Mouse (Mus musculus) forebrain, embryonic 14.5 days (tissue): Measurements from ENCODE around the gene Hjurp. TPM values are rescaled to one million over a fixed set of nuclear protein-coding genes. Genes with fewer than 3 reads are reported as not detected.

ENCODE experiments used
- ATAC-seq: fragments of 200-750 bp; cut with Nextera tagmentation; 2 replicates; pipeline ENCODE4 v1.8.0; 2017; ENCODE audit warnings: mild to moderate bottlenecking, moderate library complexity
- DNase-seq: peaks from one replicate; pipeline ENCODE4 v3.0.0-alpha.2; 2015; ENCODE audit warnings: low spot score
- H3K27ac ChIP-seq: fragments of 300-500 bp; sonication (generic); 2 replicates; pipeline ENCODE4 v1.5.1; 2014; ENCODE audit warnings: low read depth, mild to moderate bottlenecking, control low read depth, low read length, moderate library complexity
- H3K27me3 ChIP-seq: fragments of 300-500 bp; sonication (generic); replicated peaks from 2 replicates; pipeline ENCODE4 v1.6.1; 2014; ENCODE audit warnings: low read length, control low read depth, mixed read lengths; ENCODE audit not compliant: control insufficient read depth, insufficient read depth
- H3K36me3 ChIP-seq: fragments of 300-500 bp; sonication (generic); 2 replicates; pipeline ENCODE4 v1.6.1; 2014; ENCODE audit warnings: low read length, control low read depth; ENCODE audit not compliant: control insufficient read depth, insufficient read depth
- H3K4me1 ChIP-seq: fragments of 300-500 bp; sonication (generic); 2 replicates; pipeline ENCODE4 v1.6.1; 2014; ENCODE audit warnings: antibody characterized with exemption, low read length, control low read depth; ENCODE audit not compliant: control insufficient read depth, insufficient read depth
- H3K4me2 ChIP-seq: fragments of 300-500 bp; sonication (generic); 2 replicates; pipeline ENCODE4 v1.6.1; 2014; ENCODE audit warnings: mild to moderate bottlenecking, control low read depth, low read length
- H3K4me3 ChIP-seq: fragments of 300-500 bp; sonication (generic); 2 replicates; pipeline ENCODE4 v1.5.1; 2014; ENCODE audit warnings: low read depth, low read length, control low read depth
- H3K9ac ChIP-seq: fragments of 300-500 bp; sonication (generic); 2 replicates; pipeline ENCODE4 v1.6.1; 2014; ENCODE audit warnings: mild to moderate bottlenecking, low read length, control low read depth, moderate library complexity
- H3K9me3 ChIP-seq: fragments of 300-500 bp; sonication (generic); replicated peaks from 2 replicates; pipeline ENCODE4 v1.6.1; 2016; ENCODE audit warnings: low read length, control low read depth, mixed read lengths; ENCODE audit not compliant: control insufficient read depth
- WGBS: fragments of 180-500 bp; shearing (Covaris S2); extraction: QIAGEN DNeasy Blood & Tissue Kit; methylation state at CpG from one replicate; pipeline ENCODE4 v1.1.7; 2014; 5-methylcytosine and 5-hydroxymethylcytosine counted together
- polyA plus RNA-seq: library from polyadenylated mRNA; unstranded; fragments of >200 nt; fragmentation: Nextera tagmentation; extraction: Ambion mirVana; gene quantifications from 2 replicates; pipeline ENCODE4 v1.2.1, GENCODE M21; 2014

The Hjurp gene
- polyA plus RNA-seq, 1 experiment from 2014 or later: 64.5 TPM

DNA sequence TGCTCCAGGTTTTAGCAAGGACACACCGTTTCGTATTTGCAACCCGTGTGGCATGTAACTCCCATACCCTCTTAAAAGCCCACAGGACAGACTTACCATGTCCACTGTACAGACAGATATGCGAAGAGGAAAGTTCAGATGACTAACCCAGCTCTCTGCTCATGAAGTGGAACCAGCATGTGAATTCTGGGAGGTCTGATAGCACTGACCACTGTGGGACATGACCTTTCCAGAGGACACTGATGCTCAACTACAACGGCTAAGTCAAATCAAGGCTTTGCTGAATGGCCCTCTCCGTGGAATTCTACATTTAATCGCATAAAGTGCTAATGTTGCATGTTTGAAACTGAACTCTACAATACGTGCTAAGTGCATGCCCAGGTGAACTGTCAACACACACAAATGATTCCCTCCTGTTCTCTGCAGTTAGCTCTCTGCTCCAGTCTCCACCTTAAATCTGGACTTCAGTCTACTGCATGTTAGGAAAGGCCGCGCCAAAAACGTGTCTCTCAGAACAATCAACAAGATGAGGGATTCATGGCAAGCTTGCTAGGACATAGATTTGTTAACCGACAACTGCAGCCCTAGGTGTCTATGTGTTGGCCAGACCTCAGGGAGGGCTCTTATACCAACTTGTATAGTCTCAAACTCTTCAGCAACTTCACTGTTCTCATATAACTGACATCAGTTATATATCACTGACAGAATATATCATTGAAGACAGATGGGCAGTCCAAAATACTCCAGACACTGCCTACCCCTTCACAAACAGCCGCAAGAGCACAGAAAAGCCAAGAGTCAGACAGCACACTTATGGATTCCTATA lies 1.5 kb downstream of the Hjurp start:
- Histone ChIP-seq H3K36me3 (peaks cover 45% of the 10 kb centered on the region), H3K27ac (no peak overlapping the region), H3K9me3 (no peaks in the 10 kb centered on the region), H3K4me3 (peak overlapping the region; percentile 51), H3K4me2 (peak overlapping the region; percentile 59), H3K27me3 (no peaks in the 10 kb centered on the region), H3K4me1 (peaks cover 14% of the 10 kb centered on the region), H3K9ac (peak overlapping the region; percentile 73)
- ATAC-seq (no peak), DNase-seq (no peak)
- WGBS: 66% methylated on average over 13 of the region's 13 CpGs

DNA sequence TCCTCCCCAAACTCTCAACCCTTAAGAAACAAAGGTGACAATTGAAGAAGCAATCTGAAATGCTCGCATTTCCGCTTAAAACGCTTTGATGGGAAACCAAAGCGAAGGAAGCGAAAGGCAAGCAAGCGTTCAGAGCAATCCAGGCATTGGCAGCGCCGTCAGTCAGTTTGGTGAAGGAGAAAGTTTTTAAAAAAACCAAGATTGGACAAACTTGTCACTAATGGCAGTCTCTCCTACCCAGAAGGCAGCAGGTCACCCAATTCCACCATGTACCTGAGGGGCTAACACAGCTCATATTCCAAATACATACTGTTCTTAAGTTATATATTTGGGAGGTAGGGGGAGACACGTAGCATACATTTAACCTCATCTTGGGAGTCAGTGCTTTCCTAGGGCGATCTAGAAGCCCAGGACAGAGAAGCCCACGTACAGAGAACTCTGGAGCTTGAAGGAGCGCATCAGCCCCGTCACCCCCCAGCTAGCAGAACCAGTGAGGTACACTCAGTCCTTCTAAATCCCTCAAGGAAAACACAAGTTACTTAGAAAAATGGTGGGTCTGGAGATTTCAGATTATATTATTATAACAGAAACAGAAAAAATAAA lies 2.3 kb downstream of the Hjurp start:
- no peaks in the 10 kb centered on the region for H3K27me3 ChIP-seq
- ATAC-seq: no peak
- no peak overlapping the region for H3K4me3 ChIP-seq
- 71% methylated on average over 13 of the region's 13 CpGs for WGBS
- H3K4me1 ChIP-seq: peaks cover 14% of the 10 kb centered on the region
- H3K4me2 ChIP-seq: peak overlapping the region; percentile 59; the same call in 1 of the 2 replicates
- no peak overlapping the region for H3K27ac ChIP-seq
- H3K36me3 ChIP-seq: peaks cover 45% of the 10 kb centered on the region
- H3K9ac ChIP-seq: peak overlapping the region; percentile 73; the same call in 1 of the 2 replicates
- H3K9me3 ChIP-seq: no peaks in the 10 kb centered on the region
- no peak for DNase-seq

- ATAC-seq (no peak), DNase-seq (no peak)
- Histone ChIP-seq H3K9me3 (no peaks in the 10 kb centered on the region), H3K4me3 (no peak overlapping the region), H3K4me2 (no peak overlapping the region), H3K9ac (no peak overlapping the region), H3K4me1 (peaks cover 14% of the 10 kb centered on the region), H3K27ac (no peak overlapping the region), H3K27me3 (no peaks in the 10 kb centered on the region), H3K36me3 (peaks cover 52% of the 10 kb centered on the region)
- WGBS: 72% methylated on average over 11 of the region's 11 CpGs
Measured at GRCm38 (mm10) chr1:88274371-88275077, 2.9 kb downstream of the Hjurp start.

DNA sequence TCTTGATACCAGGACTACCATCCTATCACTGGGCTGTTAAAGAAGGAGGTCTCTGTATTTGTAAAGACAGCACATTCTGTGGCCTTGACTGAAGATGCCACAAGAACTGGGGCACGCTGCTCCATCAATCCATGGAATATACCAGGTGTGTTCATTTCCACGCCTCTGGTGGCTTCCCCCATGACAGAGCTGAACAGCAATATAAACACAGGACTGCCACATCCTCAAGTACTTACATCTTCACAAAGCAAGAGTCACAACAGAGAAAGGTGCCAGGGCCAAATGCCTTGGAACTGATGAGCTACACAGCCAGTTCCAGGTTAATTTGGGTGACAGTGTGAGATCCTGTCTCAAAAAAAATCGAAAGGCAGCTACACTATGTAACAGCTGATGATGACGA lies 3.6 kb downstream of the Hjurp start:
- Histone ChIP-seq H3K9me3 (no peaks in the 10 kb centered on the region), H3K36me3 (peaks cover 59% of the 10 kb centered on the region), H3K27ac (no peak overlapping the region), H3K9ac (no peak overlapping the region), H3K4me3 (no peak overlapping the region), H3K4me2 (no peak overlapping the region), H3K27me3 (no peaks in the 10 kb centered on the region), H3K4me1 (peaks cover 14% of the 10 kb centered on the region)
- WGBS: 83% methylated on average over 4 of the region's 4 CpGs
- DNase-seq (no peak), ATAC-seq (no peak)

GRCm38 (mm10) chr1:88273326-88273725 lies 4.1 kb downstream of the Hjurp start:
- no peak for DNase-seq
- Histone ChIP-seq H3K27ac (no peak overlapping the region), H3K9ac (no peak overlapping the region), H3K9me3 (no peaks in the 10 kb centered on the region), H3K27me3 (no peaks in the 10 kb centered on the region), H3K4me1 (peaks cover 14% of the 10 kb centered on the region), H3K4me2 (no peak overlapping the region), H3K36me3 (peaks cover 64% of the 10 kb centered on the region), H3K4me3 (no peak overlapping the region)
- 96% methylated on average over 3 of the region's 3 CpGs for WGBS
- no peak for ATAC-seq

- H3K36me3 ChIP-seq: peaks cover 68% of the 10 kb centered on the region
- no peak overlapping the region for H3K4me2 ChIP-seq
- no peak overlapping the region for H3K9ac ChIP-seq
- 62% methylated on average over 4 of the region's 4 CpGs for WGBS
- H3K4me3 ChIP-seq: no peak overlapping the region
- H3K9me3 ChIP-seq: no peaks in the 10 kb centered on the region
- H3K4me1 ChIP-seq: peaks cover 14% of the 10 kb centered on the region
- no peak overlapping the region for H3K27ac ChIP-seq
- no peaks in the 10 kb centered on the region for H3K27me3 ChIP-seq
- DNase-seq (no peak), ATAC-seq (no peak)
Measured at GRCm38 (mm10) chr1:88272851-88273250, 4.6 kb downstream of the Hjurp start.

DNA sequence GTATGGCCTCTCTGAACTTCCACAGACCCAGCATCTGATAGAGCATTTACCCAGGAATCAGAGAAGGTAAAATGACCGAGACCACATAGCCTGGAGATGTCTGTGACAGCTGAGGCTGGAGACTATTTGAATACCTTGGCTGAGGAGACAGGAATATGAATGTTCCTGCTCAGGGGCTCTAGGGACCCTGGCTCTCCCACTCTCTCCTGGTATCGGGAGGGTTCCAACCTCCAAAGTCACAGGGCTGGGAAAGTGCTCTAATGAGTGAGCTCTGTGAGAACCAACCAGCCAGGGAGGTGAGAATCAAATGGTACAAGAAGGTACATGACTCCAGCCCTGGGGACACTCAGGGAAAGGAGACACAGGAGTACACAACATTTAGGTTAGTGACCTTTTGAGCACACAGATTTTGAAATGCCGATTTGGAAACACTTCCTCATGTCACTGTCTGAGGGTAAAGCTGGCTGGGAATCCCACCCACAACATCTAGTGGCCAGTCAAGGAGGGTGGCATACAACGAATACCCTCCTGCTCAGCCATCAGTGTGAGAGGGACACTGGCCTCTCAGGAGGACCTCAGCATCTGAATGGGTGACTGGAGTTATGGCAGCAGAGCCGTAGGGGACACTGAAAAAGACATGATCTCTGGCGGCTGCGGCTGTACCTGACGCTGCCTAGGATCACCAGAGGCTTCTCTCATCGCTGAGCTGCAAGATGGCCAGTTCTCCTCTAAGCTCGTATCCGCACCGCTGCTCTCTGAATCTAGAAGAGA lies 7.7 kb downstream of the Hjurp start:
- Histone ChIP-seq H3K9me3 (no peaks in the 10 kb centered on the region), H3K27ac (no peak overlapping the region), H3K4me3 (no peak overlapping the region), H3K36me3 (peaks cover 89% of the 10 kb centered on the region), H3K4me2 (no peak overlapping the region), H3K4me1 (no peaks in the 10 kb centered on the region), H3K27me3 (no peaks in the 10 kb centered on the region), H3K9ac (no peak overlapping the region)
- ATAC-seq: no peak
- DNase-seq: no peak
- 89% methylated on average over 12 of the region's 12 CpGs for WGBS

DNA sequence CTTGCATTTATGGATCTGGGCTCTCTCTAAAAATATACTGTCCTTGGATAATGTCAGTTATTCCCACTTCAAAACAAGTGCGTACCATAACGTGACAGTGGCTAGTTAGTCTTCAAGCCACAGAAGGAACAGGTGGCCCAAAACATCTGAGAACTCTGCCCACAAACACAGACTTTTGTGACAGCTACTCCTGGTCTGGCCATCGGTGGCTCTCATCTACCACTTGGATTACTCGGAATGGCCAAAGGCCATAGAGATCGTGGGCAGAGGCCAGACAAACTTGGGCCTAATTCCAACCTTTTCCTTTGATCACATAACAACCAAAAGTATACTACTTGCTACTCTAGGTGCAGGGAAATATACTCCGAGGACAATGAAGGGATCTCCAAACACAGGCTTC lies 9.4 kb downstream of the Hjurp start:
- no peak for DNase-seq
- 85% methylated on average over 6 of the region's 6 CpGs for WGBS
- Histone ChIP-seq H3K9ac (no peak overlapping the region), H3K27me3 (no peaks in the 10 kb centered on the region), H3K27ac (no peak overlapping the region), H3K4me2 (no peak overlapping the region), H3K9me3 (no peaks in the 10 kb centered on the region), H3K4me1 (no peaks in the 10 kb centered on the region), H3K4me3 (no peak overlapping the region), H3K36me3 (peaks cover 89% of the 10 kb centered on the region)
- ATAC-seq: no peak
